Mouse (Mus musculus) heart, postnatal 0 days (tissue): Measurements from ENCODE around the gene Gm28308. TPM values are rescaled to one million over a fixed set of nuclear protein-coding genes. Genes with fewer than 3 reads are reported as not detected.

ENCODE experiments used
- ATAC-seq: fragments of 200-750 bp; cut with Nextera tagmentation; 2 replicates; pipeline ENCODE4 v1.8.0; 2017; ENCODE audit warnings: low read depth, moderate number of reproducible peaks, moderate library complexity; ENCODE audit not compliant: insufficient read depth
- DNase-seq: peaks from one replicate; pipeline ENCODE4 v3.0.0-alpha.2; 2016; ENCODE audit warnings: low spot score
- H3K27ac ChIP-seq: fragments of 300-500 bp; sonication (generic); 2 replicates; pipeline ENCODE4 v1.5.1; 2014; ENCODE audit warnings: low read depth, mild to moderate bottlenecking
- H3K27me3 ChIP-seq: fragments of 300-500 bp; sonication (generic); 2 replicates; pipeline ENCODE4 v1.6.1; 2014; ENCODE audit warnings: low read length, mixed read lengths; ENCODE audit not compliant: control insufficient read depth, insufficient read depth
- H3K36me3 ChIP-seq: fragments of 300-500 bp; sonication (generic); replicated peaks from 2 replicates; pipeline ENCODE4 v1.6.1; 2014; ENCODE audit warnings: low read length, mixed read lengths; ENCODE audit not compliant: control insufficient read depth, insufficient read depth
- H3K4me1 ChIP-seq: fragments of 300-500 bp; sonication (generic); 2 replicates; pipeline ENCODE4 v1.6.1; 2014; ENCODE audit warnings: antibody characterized with exemption; ENCODE audit not compliant: control insufficient read depth, insufficient read depth
- H3K4me2 ChIP-seq: fragments of 300-500 bp; sonication (generic); 2 replicates; pipeline ENCODE4 v1.6.1; 2014; ENCODE audit warnings: low read depth, mild to moderate bottlenecking, low read length, moderate library complexity
- H3K4me3 ChIP-seq: fragments of 300-500 bp; sonication (generic); 2 replicates; pipeline ENCODE4 v1.5.1; 2014; ENCODE audit warnings: low read depth, low read length
- H3K9ac ChIP-seq: fragments of 300-500 bp; sonication (generic); replicated peaks from 2 replicates; pipeline ENCODE4 v1.6.1; 2014; ENCODE audit warnings: low read depth, low read length, mixed read lengths
- H3K9me3 ChIP-seq: fragments of 300-500 bp; sonication (generic); replicated peaks from 2 replicates; pipeline ENCODE4 v1.6.1; 2016; ENCODE audit warnings: low read length; ENCODE audit not compliant: control insufficient read depth
- CTCF ChIP-seq: IDR thresholded peaks from 2 replicates; pipeline ENCODE4 v1.5.1; 2016; ENCODE audit warnings: antibody characterized with exemption, control low read depth, low read depth
- EP300 ChIP-seq: IDR thresholded peaks from 2 replicates; pipeline ENCODE4 v1.6.1; 2016; ENCODE audit warnings: antibody characterized with exemption, low read depth
- whole genome bisulfite sequencing: fragments of 180-500 bp; shearing (Covaris S2); extraction: QIAGEN DNeasy Blood & Tissue Kit; methylation state at CpG from one replicate; pipeline ENCODE4 v1.1.7; 2014; 5-methylcytosine and 5-hydroxymethylcytosine counted together
- polyA plus RNA-seq: library from polyadenylated mRNA; unstranded; fragments of >200 nt; fragmentation: Nextera tagmentation; extraction: Ambion mirVana; gene quantifications from 2 replicates; pipeline ENCODE4 v1.2.1, GENCODE M21; 2015
- total RNA-seq: library from RNA; depleted of rRNA; stranded (reverse); fragments of >200 nt; gene quantifications from 2 replicates; pipeline ENCODE4 v1.2.3, GENCODE M21; 2014; ENCODE audit warnings: low replicate concordance

Gm28308 gene
- total and polyA plus RNA-seq, 2 experiments from 2014 or later, result not detected

- H3K4me3 ChIP-seq, result peak overlapping the region; percentile 32
- TF ChIP-seq CTCF (no peak), EP300 (no peak)
- no peaks in the 10 kb centered on the region for H3K36me3 ChIP-seq
- no peak overlapping the region for H3K27ac ChIP-seq
- WGBS, result 3% methylated on average over 22 of the region's 22 CpGs
- ATAC-seq (no peak), DNase-seq (no peak)
- H3K4me1 ChIP-seq, result no peaks in the 10 kb centered on the region
- peak overlapping the region; percentile 43 for H3K4me2 ChIP-seq
- H3K9me3 ChIP-seq, result no peaks in the 10 kb centered on the region
- peaks cover 99% of the 10 kb centered on the region for H3K27me3 ChIP-seq
- H3K9ac ChIP-seq, result no peak overlapping the region
These were observed 502 bp downstream of the Gm28308 start for GRCm38 (mm10) chr6:52212556-52213118.

GRCm38 (mm10) chr6:52211961-52212360 lies 1.2 kb downstream of the Gm28308 start:
- no peak for DNase-seq
- H3K9me3 ChIP-seq, result no peaks in the 10 kb centered on the region
- peak overlapping the region; percentile 17 for H3K4me3 ChIP-seq
- peak overlapping the region; percentile 43 for H3K4me2 ChIP-seq
- 5% methylated on average over 13 of the region's 13 CpGs for WGBS
- no peaks in the 10 kb centered on the region for H3K36me3 ChIP-seq
- TF ChIP-seq CTCF (no peak), EP300 (no peak)
- no peaks in the 10 kb centered on the region for H3K4me1 ChIP-seq
- ATAC-seq, result no peak
- H3K27ac ChIP-seq, result no peak overlapping the region
- H3K27me3 ChIP-seq, result peaks cover 99% of the 10 kb centered on the region
- no peak overlapping the region for H3K9ac ChIP-seq

GRCm38 (mm10) chr6:52211170-52211935 lies 1.8 kb downstream of the Gm28308 start:
- peak; percentile 68 for ATAC-seq
- Histone ChIP-seq H3K36me3 (no peaks in the 10 kb centered on the region), H3K4me3 (peak overlapping the region; percentile 17), H3K4me2 (peak overlapping the region; percentile 43), H3K9ac (no peak overlapping the region), H3K9me3 (no peaks in the 10 kb centered on the region), H3K27ac (no peak overlapping the region), H3K4me1 (no peaks in the 10 kb centered on the region), H3K27me3 (peaks cover 99% of the 10 kb centered on the region)
- 3% methylated on average over 37 of the region's 37 CpGs for WGBS
- TF ChIP-seq CTCF (peak; percentile 64), EP300 (no peak)
- peak; percentile 71 for DNase-seq

GRCm38 (mm10) chr6:52209685-52210046 lies 3.5 kb downstream of the Gm28308 start:
- 8% methylated on average over 12 of the region's 12 CpGs for WGBS
- DNase-seq (no peak), ATAC-seq (no peak)
- no peaks in the 10 kb centered on the region for H3K36me3 ChIP-seq
- no peak overlapping the region for H3K27ac ChIP-seq
- H3K9ac ChIP-seq, result no peak overlapping the region
- H3K4me2 ChIP-seq, result no peak overlapping the region
- no peaks in the 10 kb centered on the region for H3K4me1 ChIP-seq
- H3K9me3 ChIP-seq, result no peaks in the 10 kb centered on the region
- no peak for TF ChIP-seq CTCF
- TF ChIP-seq EP300, result no peak
- H3K27me3 ChIP-seq, result peaks cover 99% of the 10 kb centered on the region
- no peak overlapping the region for H3K4me3 ChIP-seq

GRCm38 (mm10) chr6:52208868-52209684 lies 4.1 kb downstream of the Gm28308 start:
- Histone ChIP-seq H3K27ac (no peak overlapping the region), H3K9ac (no peak overlapping the region), H3K36me3 (no peaks in the 10 kb centered on the region), H3K4me2 (peak overlapping the region; percentile 49), H3K4me3 (peak overlapping the region; percentile 33), H3K4me1 (no peaks in the 10 kb centered on the region), H3K27me3 (peaks cover 99% of the 10 kb centered on the region), H3K9me3 (no peaks in the 10 kb centered on the region)
- TF ChIP-seq CTCF (no peak), EP300 (no peak)
- DNase-seq (no peak), ATAC-seq (no peak)
- 13% methylated on average over 17 of the region's 18 CpGs for WGBS
